Mouse (Mus musculus) lung, postnatal 0 days (tissue): Measurements from ENCODE around the gene Gm6401.
"Not testable (repeated sequence)": the region's sequence is repeated elsewhere in the genome, so short reads cannot be mapped to it uniquely, and the experiment has no call there.

Source experiments
- CTCF ChIP-seq: IDR thresholded peaks from 2 replicates; pipeline ENCODE4 v1.5.1; 2016; ENCODE audit warnings: antibody characterized with exemption, mild to moderate bottlenecking
- EP300 ChIP-seq: IDR thresholded peaks from 2 replicates; pipeline ENCODE4 v1.6.1; 2016; ENCODE audit warnings: antibody characterized with exemption, mild to moderate bottlenecking, control low read depth

DNA sequence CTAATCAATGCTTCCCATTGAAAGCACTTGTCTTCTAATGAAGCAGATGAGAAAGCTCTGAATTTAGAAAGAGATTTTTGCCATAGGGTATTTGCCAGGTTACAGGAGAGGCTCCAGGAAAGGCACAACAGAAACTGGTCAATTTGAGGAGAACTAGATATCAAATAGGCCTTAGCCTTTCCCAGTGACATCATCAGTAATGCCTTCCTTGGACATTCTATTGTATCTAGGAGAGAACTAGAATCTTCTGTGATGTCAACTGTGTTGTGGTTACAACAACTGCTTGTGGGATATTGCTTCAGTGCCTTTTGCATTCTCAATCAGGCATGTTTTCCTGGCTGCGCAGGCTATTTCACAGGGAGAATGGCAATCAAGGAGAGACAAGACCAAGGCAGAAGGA is 43.1 kb downstream of the Gm6401 start, which contains the start of gene 1700049E17Rik1:
- not testable (repeated sequence) for TF ChIP-seq CTCF, EP300
